Mouse (Mus musculus): ENCODE data around the gene Abtb1. TPM values are rescaled to one million over a fixed set of nuclear protein-coding genes. Genes with fewer than 3 reads are reported as not detected.

The Abtb1 gene
- polyA plus RNA-seq, 1 experiment = 23.6 TPM

- TF ChIP-seq E2F4 (IDR thresholded peaks at IDR 0.05; ENCODE audit: insufficient read depth) = no peak
Observed at GRCm38 (mm10) chr6:88816913-88817312, 24.9 kb downstream of the Abtb1 start.

GRCm38 (mm10) chr6:88815489-88815888 lies 26.3 kb downstream of the Abtb1 start:
- H3K4me3 ChIP-seq = no peak overlapping the region
- no peak overlapping the region for H3K4me2 ChIP-seq (ENCODE audit: low read depth)
- TF ChIP-seq MYOG (IDR thresholded peaks at IDR 0.05; ENCODE audit: control insufficient read depth in 1 of 3, insufficient read depth in 1 of 3, insufficient read length in 2 of 3, low read depth in 2 of 3) (no peak), USF1 (IDR thresholded peaks at IDR 0.05; ENCODE audit: low read depth) (no peak), CEBPB (IDR thresholded peaks at IDR 0.05; ENCODE audit: insufficient read depth, poor library complexity, severe bottlenecking) (no peak), SRF (IDR thresholded peaks at IDR 0.05; ENCODE audit: control insufficient read depth, insufficient read length, low read depth) (no peak), REST (IDR thresholded peaks at IDR 0.05; ENCODE audit: insufficient read depth, insufficient read length) (no peak), MAX (IDR thresholded peaks at IDR 0.05; ENCODE audit: low read depth) (no peak), TCF3 (IDR thresholded peaks at IDR 0.05; ENCODE audit: insufficient read length, low read depth) (no peak), POLR2A (IDR thresholded peaks at IDR 0.05; ENCODE audit: insufficient read length, low read depth) (no peak), MYOD1 (IDR thresholded peaks at IDR 0.05; ENCODE audit: control insufficient read depth in 1 of 3, insufficient read length in 2 of 3, low read depth in 2 of 3) (no peak), TCF12 (IDR thresholded peaks at IDR 0.05; ENCODE audit: insufficient read depth, poor library complexity, severe bottlenecking) (no peak), E2F4 (IDR thresholded peaks at IDR 0.05; ENCODE audit: insufficient read depth) (no peak), POLR2AphosphoS2 (IDR thresholded peaks at IDR 0.05; ENCODE audit: insufficient read length, low read depth) (no peak)
- H3K27me3 ChIP-seq (ENCODE audit: control insufficient read depth, insufficient read depth, insufficient read length) = no peaks in the 10 kb centered on the region
- no peak overlapping the region for H3ac ChIP-seq (ENCODE audit: control insufficient read depth, insufficient read length)
- H3K36me3 ChIP-seq (ENCODE audit: control insufficient read depth, insufficient read depth) = no peaks in the 10 kb centered on the region
- no peaks in the 10 kb centered on the region for H3K79me2 ChIP-seq (ENCODE audit: control insufficient read depth, insufficient read depth)

More at GRCm38 (mm10) chr6:88816913-88817312, 24.9 kb downstream of the Abtb1 start:
- Histone ChIP-seq H3K36me3 (ENCODE audit: control insufficient read depth, insufficient read depth) (no peaks in the 10 kb centered on the region), H3K4me2 (ENCODE audit: low read depth) (no peak overlapping the region), H3K27me3 (ENCODE audit: control insufficient read depth, insufficient read depth, insufficient read length) (no peaks in the 10 kb centered on the region), H3K79me2 (ENCODE audit: control insufficient read depth, insufficient read depth) (no peaks in the 10 kb centered on the region), H3ac (ENCODE audit: control insufficient read depth, insufficient read length) (no peak overlapping the region), H3K4me3 (no peak overlapping the region)

GRCm38 (mm10) chr6:88815036-88815435 lies 26.7 kb downstream of the Abtb1 start:
- Histone ChIP-seq H3ac (ENCODE audit: control insufficient read depth, insufficient read length) (no peak overlapping the region), H3K4me2 (ENCODE audit: low read depth) (no peak overlapping the region), H3K4me3 (no peak overlapping the region), H3K27me3 (ENCODE audit: control insufficient read depth, insufficient read depth, insufficient read length) (no peaks in the 10 kb centered on the region), H3K36me3 (ENCODE audit: control insufficient read depth, insufficient read depth) (no peaks in the 10 kb centered on the region), H3K79me2 (ENCODE audit: control insufficient read depth, insufficient read depth) (no peaks in the 10 kb centered on the region)
- TF ChIP-seq USF1 (IDR thresholded peaks at IDR 0.05; ENCODE audit: low read depth) (no peak), CEBPB (IDR thresholded peaks at IDR 0.05; ENCODE audit: insufficient read depth, poor library complexity, severe bottlenecking) (no peak), MAX (IDR thresholded peaks at IDR 0.05; ENCODE audit: low read depth) (no peak), POLR2AphosphoS2 (IDR thresholded peaks at IDR 0.05; ENCODE audit: insufficient read length, low read depth) (no peak), REST (IDR thresholded peaks at IDR 0.05; ENCODE audit: insufficient read depth, insufficient read length) (no peak), POLR2A (IDR thresholded peaks at IDR 0.05; ENCODE audit: insufficient read length, low read depth) (no peak)

- Histone ChIP-seq H3K79me2 (ENCODE audit: control insufficient read depth, insufficient read depth) (no peaks in the 10 kb centered on the region), H3ac (ENCODE audit: control insufficient read depth, insufficient read length) (no peak overlapping the region), H3K36me3 (ENCODE audit: control insufficient read depth, insufficient read depth) (no peaks in the 10 kb centered on the region), H3K4me3 (no peak overlapping the region), H3K27me3 (ENCODE audit: control insufficient read depth, insufficient read depth, insufficient read length) (no peaks in the 10 kb centered on the region), H3K4me2 (ENCODE audit: low read depth) (no peak overlapping the region)
- no peak for TF ChIP-seq USF1 (IDR thresholded peaks at IDR 0.05; ENCODE audit: low read depth)
- no peak for TF ChIP-seq POLR2A (IDR thresholded peaks at IDR 0.05; ENCODE audit: insufficient read length, low read depth)
- TF ChIP-seq REST (IDR thresholded peaks at IDR 0.05; ENCODE audit: insufficient read depth, insufficient read length) = no peak
- no peak for TF ChIP-seq POLR2AphosphoS2 (IDR thresholded peaks at IDR 0.05; ENCODE audit: insufficient read length, low read depth)
- no peak for TF ChIP-seq TCF12 (IDR thresholded peaks at IDR 0.05; ENCODE audit: insufficient read depth, poor library complexity, severe bottlenecking)
- TF ChIP-seq TCF3 (IDR thresholded peaks at IDR 0.05; ENCODE audit: insufficient read length, low read depth) = no peak
- TF ChIP-seq E2F4 (IDR thresholded peaks at IDR 0.05; ENCODE audit: insufficient read depth) = no peak
- no peak for TF ChIP-seq MAX (IDR thresholded peaks at IDR 0.05; ENCODE audit: low read depth)
- no peak for TF ChIP-seq SRF (IDR thresholded peaks at IDR 0.05; ENCODE audit: control insufficient read depth, insufficient read length, low read depth)
- no peak for TF ChIP-seq MYOG (IDR thresholded peaks at IDR 0.05; ENCODE audit: control insufficient read depth in 1 of 3, insufficient read depth in 1 of 3, insufficient read length in 2 of 3, low read depth in 2 of 3)
- no peak for TF ChIP-seq MYOD1 (IDR thresholded peaks at IDR 0.05; ENCODE audit: control insufficient read depth in 1 of 3, insufficient read length in 2 of 3, low read depth in 2 of 3)
- no peak for TF ChIP-seq CEBPB (IDR thresholded peaks at IDR 0.05; ENCODE audit: insufficient read depth, poor library complexity, severe bottlenecking)
Observed at GRCm38 (mm10) chr6:88813832-88814231, 28.0 kb downstream of the Abtb1 start.

- H3K4me2 ChIP-seq (ENCODE audit: low read depth) = no peak overlapping the region
- TF ChIP-seq REST (IDR thresholded peaks at IDR 0.05; ENCODE audit: insufficient read depth, insufficient read length) = no peak
- no peak for TF ChIP-seq MYOG (IDR thresholded peaks at IDR 0.05; ENCODE audit: control insufficient read depth in 1 of 3, insufficient read depth in 1 of 3, insufficient read length in 2 of 3, low read depth in 2 of 3)
- no peak for TF ChIP-seq USF1 (IDR thresholded peaks at IDR 0.05; ENCODE audit: low read depth)
- no peak for TF ChIP-seq SRF (IDR thresholded peaks at IDR 0.05; ENCODE audit: control insufficient read depth, insufficient read length, low read depth)
- no peak for TF ChIP-seq POLR2A (IDR thresholded peaks at IDR 0.05; ENCODE audit: insufficient read length, low read depth)
- TF ChIP-seq E2F4 (IDR thresholded peaks at IDR 0.05; ENCODE audit: insufficient read depth) = no peak
- TF ChIP-seq CEBPB (IDR thresholded peaks at IDR 0.05; ENCODE audit: insufficient read depth, poor library complexity, severe bottlenecking) = no peak
- TF ChIP-seq TCF3 (IDR thresholded peaks at IDR 0.05; ENCODE audit: insufficient read length, low read depth) = no peak
- no peak for TF ChIP-seq MAX (IDR thresholded peaks at IDR 0.05; ENCODE audit: low read depth)
- TF ChIP-seq POLR2AphosphoS2 (IDR thresholded peaks at IDR 0.05; ENCODE audit: insufficient read length, low read depth) = no peak
- no peak for TF ChIP-seq MYOD1 (IDR thresholded peaks at IDR 0.05; ENCODE audit: control insufficient read depth in 1 of 3, insufficient read length in 2 of 3, low read depth in 2 of 3)
- no peak for TF ChIP-seq TCF12 (IDR thresholded peaks at IDR 0.05; ENCODE audit: insufficient read depth, poor library complexity, severe bottlenecking)
- no peaks in the 10 kb centered on the region for H3K79me2 ChIP-seq (ENCODE audit: control insufficient read depth, insufficient read depth)
- no peak overlapping the region for H3ac ChIP-seq (ENCODE audit: control insufficient read depth, insufficient read length)
- H3K4me3 ChIP-seq = no peak overlapping the region
- no peaks in the 10 kb centered on the region for H3K36me3 ChIP-seq (ENCODE audit: control insufficient read depth, insufficient read depth)
- H3K27me3 ChIP-seq (ENCODE audit: control insufficient read depth, insufficient read depth, insufficient read length) = no peaks in the 10 kb centered on the region
Observed at GRCm38 (mm10) chr6:88812886-88813285, 28.9 kb downstream of the Abtb1 start.
